Mouse (Mus musculus): ENCODE measurements at regions not wholly inside any gene's neighbourhood (a gene's known extent, or its start where the extent isn't known, plus 50 kb on each side); places are given as distances from the start of the nearest gene placed in this dataset.

DNA sequence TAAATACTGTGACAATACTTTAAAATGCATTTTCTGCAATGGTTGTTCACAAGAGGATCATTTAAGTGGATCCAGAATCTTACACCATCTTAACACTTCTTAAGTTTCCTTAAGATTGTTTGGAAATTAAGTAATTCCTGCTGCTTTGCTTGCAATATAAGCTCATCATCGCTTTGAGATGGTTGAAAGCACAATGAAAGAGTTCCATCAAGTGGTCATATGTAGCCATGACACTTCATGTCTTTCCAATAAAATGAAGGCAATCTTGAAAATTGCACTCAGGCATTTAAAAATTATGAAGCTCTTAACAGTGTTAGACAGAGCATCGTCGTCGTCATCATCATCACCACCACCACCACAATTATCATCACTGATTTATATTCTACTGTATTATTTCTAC, 223.8 kb downstream of the Lipi start:
- Histone ChIP-seq H3K4me3 (replicated peaks) (no peak overlapping the region), H3K27ac (no peak overlapping the region), H3K9me3 (no peaks in the 10 kb centered on the region), H3K27me3 (replicated peaks) (no peaks in the 10 kb centered on the region), H3K9ac (no peak overlapping the region), H3K4me1 (no peaks in the 10 kb centered on the region), H3K4me2 (no peak overlapping the region), H3K36me3 (no peaks in the 10 kb centered on the region)
- WGBS: 72% methylated on average over 4 of the region's 4 CpGs
- ATAC-seq (ENCODE audit: insufficient read depth, low FRiP score, low read depth): no peak

DNA sequence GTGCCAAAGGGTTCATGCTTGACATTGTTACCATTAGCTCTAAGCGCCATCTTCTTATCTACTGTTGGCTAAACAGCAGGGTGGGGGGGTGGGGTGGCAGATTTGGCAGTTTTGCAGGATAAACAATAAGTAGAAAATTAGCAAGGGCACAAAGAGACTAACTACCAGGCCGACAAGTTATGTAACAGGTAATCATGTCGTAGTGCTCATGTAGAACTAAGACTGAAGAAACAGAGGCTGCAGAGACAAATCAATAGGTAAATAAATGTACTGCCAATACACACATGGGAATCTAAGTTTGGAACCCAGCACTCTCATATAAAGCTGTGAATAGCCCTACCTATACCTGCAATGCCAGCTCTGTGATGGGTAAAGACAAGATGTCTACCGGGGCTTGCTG, 225.1 kb downstream of the Lipi start:
- no peak for ATAC-seq (ENCODE audit: insufficient read depth, low FRiP score, low read depth)
- Histone ChIP-seq H3K36me3 (no peaks in the 10 kb centered on the region), H3K4me1 (no peaks in the 10 kb centered on the region), H3K27ac (no peak overlapping the region), H3K4me2 (no peak overlapping the region), H3K9ac (no peak overlapping the region), H3K9me3 (no peaks in the 10 kb centered on the region), H3K27me3 (replicated peaks) (no peaks in the 10 kb centered on the region), H3K4me3 (replicated peaks) (no peak overlapping the region)
- WGBS: 74% methylated on average over 4 of the region's 4 CpGs

DNA sequence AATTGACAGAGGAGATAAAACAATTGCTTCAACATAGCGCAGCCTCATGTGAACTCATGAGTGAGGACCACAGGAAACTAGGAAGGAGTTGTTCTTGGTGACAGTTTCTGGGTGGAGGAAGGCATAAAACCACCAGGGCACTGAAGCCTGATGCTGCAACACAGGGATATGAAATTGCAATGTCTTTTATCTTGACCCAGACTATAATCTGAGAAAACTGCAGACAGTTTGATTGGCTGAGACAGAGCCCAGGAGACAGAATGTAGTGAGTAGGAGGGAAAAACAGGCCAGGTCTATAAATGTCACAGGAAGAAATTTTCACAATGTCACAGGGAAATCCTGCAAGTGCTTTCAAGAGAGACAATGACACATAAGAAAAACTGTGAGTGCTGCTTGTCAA, 232.5 kb downstream of the Lipi start:
- WGBS: 89% methylated on average over 1 of the region's 1 CpGs
- Histone ChIP-seq H3K9me3 (no peaks in the 10 kb centered on the region), H3K36me3 (no peaks in the 10 kb centered on the region), H3K9ac (no peak overlapping the region), H3K4me1 (no peaks in the 10 kb centered on the region), H3K27me3 (replicated peaks) (no peaks in the 10 kb centered on the region), H3K27ac (no peak overlapping the region), H3K4me2 (no peak overlapping the region), H3K4me3 (replicated peaks) (no peak overlapping the region)
- no peak for ATAC-seq (ENCODE audit: insufficient read depth, low FRiP score, low read depth)

DNA sequence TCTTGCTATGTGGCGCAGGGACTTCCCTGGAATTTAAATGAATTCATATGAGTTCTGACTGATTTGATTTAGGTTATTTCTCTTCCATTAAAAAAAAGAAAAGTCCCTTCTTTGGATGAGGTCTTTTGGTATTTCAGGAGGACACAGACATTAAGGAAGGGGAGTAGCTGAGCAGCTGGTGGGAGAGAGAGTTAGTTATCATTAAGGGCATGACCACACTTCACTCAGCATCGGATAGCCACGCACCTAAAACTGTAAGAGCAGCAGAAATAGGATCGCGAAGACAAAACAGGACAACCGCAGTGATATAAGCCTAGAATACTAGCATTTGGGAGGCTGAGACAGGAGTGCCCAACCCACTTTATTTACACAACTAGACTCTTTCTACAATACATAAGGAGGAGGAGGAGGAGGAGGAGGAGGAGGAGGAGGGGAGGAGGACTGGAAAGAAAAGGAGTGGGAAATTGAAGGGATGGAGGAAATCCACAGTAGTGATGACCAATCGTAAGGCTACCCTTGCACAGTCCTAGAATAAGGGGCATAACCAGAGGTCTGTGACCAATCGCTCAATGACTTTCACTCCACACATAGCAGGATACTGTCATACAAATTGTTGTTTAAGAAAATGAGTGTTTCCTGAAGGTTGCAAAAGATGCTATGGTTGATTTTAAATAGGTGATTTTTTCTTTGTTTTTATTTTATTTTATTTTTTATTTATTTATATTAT, 241.5 kb downstream of the Lipi start:
- H3K4me3 ChIP-seq (replicated peaks): no peak overlapping the region
- H3K4me2 ChIP-seq: no peak overlapping the region
- no peaks in the 10 kb centered on the region for H3K9me3 ChIP-seq
- no peaks in the 10 kb centered on the region for H3K36me3 ChIP-seq
- no peak overlapping the region for H3K9ac ChIP-seq
- no peaks in the 10 kb centered on the region for H3K27me3 ChIP-seq (replicated peaks)
- WGBS: 68% methylated on average over 8 of the region's 8 CpGs
- ATAC-seq (ENCODE audit: insufficient read depth, low FRiP score, low read depth): no peak
- no peaks in the 10 kb centered on the region for H3K4me1 ChIP-seq
- H3K27ac ChIP-seq: no peak overlapping the region

DNA sequence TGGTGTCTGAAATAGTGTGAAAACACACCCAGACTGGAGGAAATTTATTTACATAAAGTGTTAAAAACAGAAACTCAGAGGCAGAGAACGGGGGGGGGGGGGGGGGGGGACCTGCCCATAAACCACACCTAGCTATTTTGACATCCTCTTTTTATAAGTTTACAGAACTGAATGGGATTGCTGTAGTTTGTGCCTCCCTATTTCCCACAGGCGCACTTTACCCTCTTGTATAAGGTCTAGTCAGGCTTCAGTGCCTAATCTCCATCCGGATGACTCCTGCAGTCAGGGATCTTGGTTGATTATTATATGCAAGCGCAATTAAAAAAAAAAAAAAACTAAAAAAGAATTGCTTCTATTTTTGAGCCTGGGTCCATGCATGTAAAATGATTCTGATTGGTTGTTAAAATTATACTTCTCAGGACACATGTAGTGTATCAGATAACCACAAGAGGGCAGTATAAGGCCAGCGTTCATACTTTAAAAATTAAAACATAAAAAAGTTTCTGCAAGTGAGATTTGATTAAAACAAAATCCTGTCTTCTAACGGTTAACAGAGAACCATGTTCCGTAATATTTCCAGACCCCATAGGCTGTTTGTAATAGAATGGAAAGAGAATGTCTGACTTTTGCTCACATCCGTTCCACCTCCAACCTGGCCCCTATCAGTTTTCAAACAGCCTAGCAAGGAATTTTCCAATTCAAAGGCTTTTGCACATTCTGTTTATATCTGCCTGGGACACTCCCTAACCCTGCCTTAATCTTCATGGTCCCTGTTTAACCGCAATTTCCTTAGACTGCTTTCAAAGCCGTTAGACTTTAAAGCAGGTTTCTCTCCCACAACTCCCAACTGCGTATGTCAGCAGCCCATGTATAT, 242.6 kb downstream of the Lipi start:
- Histone ChIP-seq H3K36me3 (no peaks in the 10 kb centered on the region), H3K4me2 (peak overlapping the region; percentile 29), H3K27ac (no peak overlapping the region), H3K4me3 (replicated peaks) (no peak overlapping the region; the same call in 1 of the 2 replicates), H3K9me3 (no peaks in the 10 kb centered on the region), H3K4me1 (no peaks in the 10 kb centered on the region), H3K9ac (no peak overlapping the region), H3K27me3 (replicated peaks) (no peaks in the 10 kb centered on the region)
- WGBS: 27% methylated on average over 11 of the region's 11 CpGs
- peak; percentile 72 for ATAC-seq (ENCODE audit: insufficient read depth, low FRiP score, low read depth)

DNA sequence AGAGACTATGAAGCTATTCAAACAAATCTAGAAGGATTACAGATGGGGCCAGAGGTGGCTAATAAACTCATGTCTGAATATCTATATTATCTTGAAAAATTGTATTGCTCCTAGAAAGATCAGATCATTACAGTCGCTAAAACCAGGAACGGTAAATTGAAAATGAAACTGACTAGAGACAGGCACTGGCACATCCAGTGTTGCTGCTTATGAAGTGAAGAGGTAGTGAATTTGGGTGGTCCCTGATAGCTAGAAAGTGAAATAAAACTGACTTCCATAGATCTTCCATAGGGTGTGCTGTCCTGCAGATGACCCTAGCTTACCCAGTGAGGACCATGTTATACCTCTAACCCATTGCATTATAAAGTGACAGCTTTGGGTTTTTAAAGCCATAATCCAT, 251.6 kb downstream of the Lipi start:
- Histone ChIP-seq H3K4me2 (no peak overlapping the region), H3K27ac (no peak overlapping the region), H3K27me3 (replicated peaks) (no peaks in the 10 kb centered on the region), H3K36me3 (no peaks in the 10 kb centered on the region), H3K9ac (no peak overlapping the region), H3K4me3 (replicated peaks) (no peak overlapping the region), H3K4me1 (no peaks in the 10 kb centered on the region), H3K9me3 (no peaks in the 10 kb centered on the region)
- WGBS: 70% methylated on average over 2 of the region's 2 CpGs
- ATAC-seq (ENCODE audit: insufficient read depth, low FRiP score, low read depth): no peak

DNA sequence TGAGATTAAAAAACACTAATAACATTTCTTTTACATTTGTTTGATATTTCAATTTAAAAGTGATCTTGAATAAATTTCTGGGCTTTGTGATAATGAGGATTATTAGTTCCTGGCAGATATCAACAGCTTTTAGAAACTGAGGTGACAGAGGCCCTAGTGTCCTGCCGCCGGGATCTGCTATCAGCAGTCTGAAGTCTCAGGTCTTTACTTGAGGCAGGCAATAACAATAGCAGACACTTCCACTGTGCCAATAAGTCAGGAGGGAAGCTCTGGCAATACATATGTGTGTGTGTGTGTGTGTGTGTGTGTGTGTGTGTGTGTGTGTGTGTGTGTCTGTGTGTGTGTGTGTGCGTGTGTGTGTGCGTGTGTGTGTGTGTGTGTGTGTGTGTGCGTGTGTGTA, 252.1 kb downstream of the Lipi start:
- H3K4me2 ChIP-seq: no peak overlapping the region
- H3K27ac ChIP-seq: no peak overlapping the region
- H3K4me3 ChIP-seq (replicated peaks): no peak overlapping the region
- no peaks in the 10 kb centered on the region for H3K36me3 ChIP-seq
- no peaks in the 10 kb centered on the region for H3K4me1 ChIP-seq
- 78% methylated on average over 5 of the region's 5 CpGs for WGBS
- H3K9ac ChIP-seq: no peak overlapping the region
- ATAC-seq (ENCODE audit: insufficient read depth, low FRiP score, low read depth): no peak
- no peaks in the 10 kb centered on the region for H3K27me3 ChIP-seq (replicated peaks)
- no peaks in the 10 kb centered on the region for H3K9me3 ChIP-seq

DNA sequence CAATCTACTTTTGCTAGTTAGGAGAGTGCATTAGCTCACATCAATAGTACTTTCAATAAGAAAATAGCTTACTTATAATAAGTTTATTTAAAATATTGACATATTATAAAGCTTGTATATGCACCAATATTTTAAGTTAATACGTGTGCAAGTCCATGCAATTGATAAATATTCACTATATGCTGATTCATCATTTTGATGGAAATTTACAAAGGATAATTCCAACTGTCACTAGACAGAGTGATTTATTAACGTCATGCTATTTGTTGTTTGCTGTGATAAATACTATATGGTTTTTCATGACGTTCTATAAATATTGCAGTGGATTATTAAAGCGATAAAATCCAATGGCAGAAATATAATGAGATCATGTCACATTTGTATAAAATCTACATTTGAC, 253.0 kb downstream of the Lipi start:
- WGBS: 68% methylated on average over 4 of the region's 4 CpGs
- no peaks in the 10 kb centered on the region for H3K4me1 ChIP-seq
- no peak overlapping the region for H3K4me2 ChIP-seq
- no peaks in the 10 kb centered on the region for H3K9me3 ChIP-seq
- H3K9ac ChIP-seq: no peak overlapping the region
- H3K36me3 ChIP-seq: no peaks in the 10 kb centered on the region
- no peaks in the 10 kb centered on the region for H3K27me3 ChIP-seq (replicated peaks)
- no peak overlapping the region for H3K27ac ChIP-seq
- no peak for ATAC-seq (ENCODE audit: insufficient read depth, low FRiP score, low read depth)
- H3K4me3 ChIP-seq (replicated peaks): no peak overlapping the region

DNA sequence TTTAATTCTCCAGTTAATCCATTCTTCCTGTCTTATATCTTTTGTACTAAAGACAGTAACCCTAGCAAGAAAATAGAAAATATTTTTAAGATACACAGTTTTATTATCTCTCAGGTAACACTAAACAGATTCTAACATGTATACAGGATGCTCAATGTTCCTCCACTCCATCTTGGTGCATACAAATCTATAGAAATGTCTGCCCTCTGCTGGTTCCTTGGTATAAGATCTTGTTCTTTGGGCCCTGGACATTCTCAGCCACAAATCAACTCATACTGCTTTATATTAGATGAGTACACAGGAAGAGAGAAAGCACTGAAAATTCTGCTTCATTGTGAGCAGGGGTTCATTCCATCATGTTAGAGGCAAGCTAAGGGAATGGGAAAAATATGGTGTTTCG, 260.6 kb downstream of the Lipi start:
- Histone ChIP-seq H3K4me3 (replicated peaks) (no peak overlapping the region), H3K9me3 (no peaks in the 10 kb centered on the region), H3K4me1 (no peaks in the 10 kb centered on the region), H3K27me3 (replicated peaks) (no peaks in the 10 kb centered on the region), H3K36me3 (no peaks in the 10 kb centered on the region), H3K27ac (no peak overlapping the region), H3K4me2 (no peak overlapping the region), H3K9ac (no peak overlapping the region)
- WGBS: 71% methylated on average over 1 of the region's 1 CpGs
- no peak for ATAC-seq (ENCODE audit: insufficient read depth, low FRiP score, low read depth)

DNA sequence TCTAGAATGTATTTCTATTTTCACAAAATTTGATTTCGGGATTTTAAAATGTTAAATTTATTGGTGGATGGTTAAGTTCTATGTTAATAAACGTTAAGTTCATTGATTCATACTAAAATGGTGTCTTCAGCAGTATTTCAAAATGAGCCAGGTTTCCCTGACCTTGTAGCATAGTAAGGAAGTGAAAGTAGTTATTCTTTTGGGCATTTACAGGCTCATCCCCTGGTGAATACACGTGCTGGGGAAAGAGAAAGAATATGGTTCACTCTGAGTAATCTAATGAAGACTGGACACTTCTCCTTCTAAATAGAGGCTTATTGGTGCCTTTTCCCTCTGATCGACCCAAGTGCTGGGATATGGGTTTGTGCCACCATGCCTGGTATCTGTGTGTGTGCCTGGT, 281.1 kb downstream of the Lipi start:
- H3K27ac ChIP-seq: no peak overlapping the region
- no peaks in the 10 kb centered on the region for H3K9me3 ChIP-seq
- H3K4me2 ChIP-seq: no peak overlapping the region
- H3K27me3 ChIP-seq (replicated peaks): no peaks in the 10 kb centered on the region
- H3K4me1 ChIP-seq: no peaks in the 10 kb centered on the region
- WGBS: 71% methylated on average over 4 of the region's 4 CpGs
- no peak for ATAC-seq (ENCODE audit: insufficient read depth, low FRiP score, low read depth)
- no peak overlapping the region for H3K9ac ChIP-seq
- no peaks in the 10 kb centered on the region for H3K36me3 ChIP-seq
- H3K4me3 ChIP-seq (replicated peaks): no peak overlapping the region

DNA sequence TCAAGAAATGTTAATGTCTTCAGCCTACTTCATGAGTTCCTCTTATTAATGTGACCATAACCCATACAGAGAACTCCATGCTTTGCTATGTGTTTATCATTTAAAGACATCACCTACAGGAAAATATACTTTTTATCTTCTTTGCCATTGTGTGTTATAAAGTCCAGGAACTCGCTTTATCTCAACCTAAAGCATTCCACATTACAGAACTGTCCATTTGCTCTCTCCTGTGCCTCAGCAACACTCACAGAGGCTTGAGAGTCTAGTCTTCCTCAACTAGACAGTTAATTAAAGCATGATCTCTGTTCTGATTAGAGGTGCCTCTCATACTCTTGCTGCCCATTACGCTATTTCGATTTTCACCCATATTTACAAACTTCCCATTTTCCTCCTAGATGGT, 288.4 kb downstream of the Lipi start:
- H3K36me3 ChIP-seq: no peaks in the 10 kb centered on the region
- H3K27me3 ChIP-seq (replicated peaks): no peaks in the 10 kb centered on the region
- ATAC-seq (ENCODE audit: insufficient read depth, low FRiP score, low read depth): no peak
- H3K4me2 ChIP-seq: no peak overlapping the region
- WGBS: 90% methylated on average over 3 of the region's 3 CpGs
- no peak overlapping the region for H3K27ac ChIP-seq
- no peaks in the 10 kb centered on the region for H3K4me1 ChIP-seq
- H3K9me3 ChIP-seq: no peaks in the 10 kb centered on the region
- H3K9ac ChIP-seq: no peak overlapping the region
- no peak overlapping the region for H3K4me3 ChIP-seq (replicated peaks)

DNA sequence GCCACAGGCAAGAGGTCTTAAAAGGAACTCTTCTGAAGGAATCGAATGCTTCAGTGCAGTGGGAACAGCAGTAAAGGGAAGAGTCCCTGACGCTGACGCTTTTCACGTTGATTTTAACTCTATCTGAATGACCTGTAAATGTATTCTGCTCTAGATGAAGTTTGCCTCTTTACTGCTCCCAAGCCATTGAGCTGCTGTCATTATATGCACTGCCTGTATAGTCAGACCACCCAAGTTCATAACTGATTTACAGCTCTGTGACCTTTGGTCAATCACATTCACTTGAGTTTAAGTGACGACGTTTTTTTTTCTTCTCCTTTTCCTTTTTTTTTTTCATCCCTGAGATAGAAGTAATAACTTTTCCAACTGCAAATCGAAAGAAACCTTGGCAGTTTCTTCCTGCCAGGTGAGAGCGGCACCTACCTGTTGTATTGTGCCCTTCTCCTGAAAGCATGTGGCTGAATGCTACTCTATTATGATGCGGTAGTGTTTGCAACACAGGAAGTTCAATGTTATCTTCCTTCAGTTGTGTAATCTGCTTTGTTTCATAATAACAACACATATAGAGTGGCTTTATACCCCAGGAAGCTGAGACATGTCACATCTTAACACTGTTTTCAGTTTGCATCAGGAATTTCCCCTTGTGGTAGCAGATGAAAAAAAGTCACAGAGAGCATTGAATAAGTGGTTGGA, 293.0 kb downstream of the Lipi start:
- no peak overlapping the region for H3K4me3 ChIP-seq (replicated peaks)
- H3K9me3 ChIP-seq: no peaks in the 10 kb centered on the region
- no peaks in the 10 kb centered on the region for H3K4me1 ChIP-seq
- no peak overlapping the region for H3K4me2 ChIP-seq
- H3K36me3 ChIP-seq: no peaks in the 10 kb centered on the region
- WGBS: 61% methylated on average over 9 of the region's 9 CpGs
- no peak overlapping the region for H3K9ac ChIP-seq
- no peak for ATAC-seq (ENCODE audit: insufficient read depth, low FRiP score, low read depth)
- H3K27ac ChIP-seq: no peak overlapping the region
- H3K27me3 ChIP-seq (replicated peaks): no peaks in the 10 kb centered on the region

Data from stomach, embryonic 15.5 days (tissue).